Mouse (Mus musculus) bone marrow, adult 2 months (tissue): ENCODE results near the gene Ccdc71. TPM values are rescaled to one million over a fixed set of nuclear protein-coding genes. Genes with fewer than 3 reads are reported as not detected.

ENCODE experiments used
- H3K27ac ChIP-seq: fragments of 200-500 bp; 2 replicates; pipeline ENCODE4 v1.5.1; 2012; ENCODE audit warnings: low read depth, mild to moderate bottlenecking, control low read depth, inconsistent platforms, low read length; ENCODE audit not compliant: control insufficient read depth, poor library complexity, insufficient read depth
- H3K4me1 ChIP-seq: fragments of 200-500 bp; 2 replicates; pipeline ENCODE4 v1.6.1; 2011; ENCODE audit warnings: low read length; ENCODE audit not compliant: control insufficient read depth, insufficient read depth
- H3K4me3 ChIP-seq: fragments of 200-500 bp; replicated peaks from 2 replicates; pipeline ENCODE3; 2011; ENCODE audit warnings: mild to moderate bottlenecking, low read depth, low read length, control low read depth; ENCODE audit not compliant: control insufficient read depth
- CTCF ChIP-seq: fragments of 200-500 bp; IDR thresholded peaks from 2 replicates; pipeline ENCODE4 v1.5.1; 2011; ENCODE audit warnings: low read length, control low read depth; ENCODE audit not compliant: control insufficient read depth, insufficient read depth
- POLR2A ChIP-seq: fragments of 200-500 bp; IDR thresholded peaks from 2 replicates; pipeline ENCODE4 v1.6.1; 2011; ENCODE audit warnings: low read depth, mild to moderate bottlenecking, control low read depth, low read length, borderline replicate concordance; ENCODE audit not compliant: control insufficient read depth
- WGBS: fragments of 180-500 bp; shearing (Covaris S2); methylation state at CpG from one replicate; pipeline ENCODE4 v1.1.7; 2018; 5-methylcytosine and 5-hydroxymethylcytosine counted together
- polyA plus RNA-seq: library from polyadenylated mRNA; stranded (reverse); fragments of >200 nt; gene quantifications from 2 replicates; pipeline ENCODE4 v1.2.4, GENCODE M21; 2011; ENCODE audit warnings: low replicate concordance; ENCODE audit not compliant: missing spikeins, insufficient read depth, insufficient read length

The Ccdc71 gene
- polyA plus RNA-seq, 1 experiment = 12.3 TPM

DNA sequence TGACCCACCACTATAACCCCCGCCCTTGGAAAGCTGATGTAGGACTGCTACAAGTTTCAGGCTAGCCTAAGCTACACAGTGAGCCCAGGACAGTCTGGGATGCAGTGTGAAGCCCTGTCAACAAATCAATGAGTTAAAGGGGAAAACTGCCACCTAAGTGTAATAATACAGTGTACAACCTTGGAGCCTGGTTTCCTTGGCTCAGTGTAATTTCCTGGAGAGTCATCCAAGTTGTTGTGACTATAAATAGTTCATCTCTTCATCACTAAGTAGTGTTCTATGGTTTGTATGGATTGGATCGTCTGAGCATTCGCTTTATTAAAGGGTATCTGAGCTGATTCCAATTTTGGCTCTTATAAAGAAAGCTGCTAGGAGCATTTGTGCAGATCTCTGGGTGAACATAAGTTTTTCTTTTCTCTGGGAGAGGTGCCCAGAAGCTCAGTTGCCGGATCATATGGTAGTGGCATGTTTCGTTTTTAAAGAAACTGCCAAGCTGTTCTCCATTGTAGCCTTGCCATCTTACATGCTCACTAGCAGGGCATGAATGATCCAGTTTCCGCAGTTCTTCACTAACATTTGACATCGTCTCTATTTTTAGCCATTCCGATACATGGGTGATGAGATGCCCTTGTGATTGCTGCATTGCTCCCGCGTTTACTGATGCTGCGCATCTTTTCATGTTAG is 18.9 kb upstream of the Ccdc71 start:
- WGBS = 88% methylated on average over 11 of the region's 11 CpGs
- peaks cover 9% of the 10 kb centered on the region for H3K4me1 ChIP-seq

GRCm38 (mm10) chr9:108445125-108445524 is 15.2 kb upstream of the Ccdc71 start:
- Histone ChIP-seq H3K4me1 (peaks cover 9% of the 10 kb centered on the region), H3K27ac (no peak overlapping the region), H3K4me3 (no peak overlapping the region)
- WGBS = 21% methylated on average over 9 of the region's 9 CpGs
- TF ChIP-seq CTCF (no peak), POLR2A (no peak)

More for the DNA sequence above, 18.9 kb upstream of the Ccdc71 start:
- no peak overlapping the region for H3K4me3 ChIP-seq
- TF ChIP-seq POLR2A = no peak
- no peak for TF ChIP-seq CTCF
- no peak overlapping the region for H3K27ac ChIP-seq

- H3K4me3 ChIP-seq = no peak overlapping the region
- WGBS = 72% methylated on average over 4 of the region's 4 CpGs
- TF ChIP-seq CTCF (no peak), POLR2A (no peak)
- H3K27ac ChIP-seq = no peak overlapping the region
- peaks cover 6% of the 10 kb centered on the region for H3K4me1 ChIP-seq
Measured at GRCm38 (mm10) chr9:108449860-108450259, 10.5 kb upstream of the Ccdc71 start.

DNA sequence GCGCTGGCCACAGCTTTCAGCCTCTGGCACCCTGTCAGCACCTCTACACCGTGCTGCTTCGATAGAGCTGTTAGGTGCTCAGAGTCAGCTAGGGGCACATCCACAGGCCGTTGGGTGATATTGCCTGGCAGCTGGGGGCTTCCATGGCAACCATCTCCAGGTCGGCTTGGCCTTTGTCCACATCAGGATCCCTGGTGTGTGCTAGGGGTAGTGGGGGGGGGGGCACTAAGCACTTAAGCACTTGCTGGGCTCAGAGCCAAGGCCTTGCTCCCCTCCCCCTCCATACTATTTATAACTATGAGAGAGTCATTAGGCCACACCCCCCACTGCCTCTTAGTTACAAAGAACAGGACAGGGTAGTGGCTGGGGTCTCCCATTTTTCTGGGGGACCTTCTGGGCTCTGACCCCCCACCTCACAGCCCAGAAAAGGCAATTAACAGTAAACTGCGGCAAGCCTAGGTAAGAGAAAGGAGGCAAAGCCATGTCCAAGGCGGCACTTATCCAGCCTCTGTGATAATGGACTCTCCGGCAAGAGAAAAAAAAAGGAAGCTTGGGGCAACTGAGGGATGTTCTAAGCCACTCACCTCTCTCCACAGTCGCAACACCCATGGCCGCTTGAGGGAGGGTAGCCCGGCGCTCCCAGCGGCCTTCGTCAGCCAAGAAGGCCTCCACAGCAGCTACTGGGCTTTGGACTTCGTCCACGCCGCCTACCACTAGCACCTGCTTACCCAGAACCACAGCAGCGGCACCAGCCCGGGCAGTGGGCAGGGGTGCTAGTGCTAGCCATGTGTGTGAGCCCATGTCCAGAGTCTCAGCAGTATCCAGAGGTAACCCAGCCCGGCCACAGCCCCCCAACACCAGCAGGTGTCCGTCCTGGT is 9.8 kb upstream of the Ccdc71 start:
- no peak for TF ChIP-seq CTCF
- WGBS = 59% methylated on average over 21 of the region's 21 CpGs
- Histone ChIP-seq H3K4me1 (peaks cover 3% of the 10 kb centered on the region), H3K27ac (peak overlapping the region; percentile 1; the same call in 1 of the 2 replicates), H3K4me3 (no peak overlapping the region)

DNA sequence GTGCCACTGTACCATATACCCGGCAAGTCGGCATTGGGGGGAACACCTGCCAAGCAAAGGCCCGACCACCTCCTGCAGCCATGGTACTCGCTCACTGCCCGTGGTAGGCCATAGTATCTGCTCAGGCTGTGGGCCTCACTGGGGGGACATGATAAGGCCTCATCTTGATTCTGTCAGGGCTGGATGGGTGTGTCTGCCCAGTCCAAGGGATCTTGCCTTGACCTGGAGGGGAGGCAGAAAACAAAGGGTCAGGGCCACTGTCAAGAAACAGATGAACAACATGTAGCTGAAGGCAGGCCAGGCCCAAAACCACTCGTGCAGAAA is 9.2 kb upstream of the Ccdc71 start:
- Histone ChIP-seq H3K4me1 (no peaks in the 10 kb centered on the region), H3K27ac (peak overlapping the region; percentile 1; the same call in 1 of the 2 replicates), H3K4me3 (no peak overlapping the region)
- TF ChIP-seq CTCF = no peak
- no peak for TF ChIP-seq POLR2A
- 68% methylated on average over 6 of the region's 6 CpGs for WGBS

DNA sequence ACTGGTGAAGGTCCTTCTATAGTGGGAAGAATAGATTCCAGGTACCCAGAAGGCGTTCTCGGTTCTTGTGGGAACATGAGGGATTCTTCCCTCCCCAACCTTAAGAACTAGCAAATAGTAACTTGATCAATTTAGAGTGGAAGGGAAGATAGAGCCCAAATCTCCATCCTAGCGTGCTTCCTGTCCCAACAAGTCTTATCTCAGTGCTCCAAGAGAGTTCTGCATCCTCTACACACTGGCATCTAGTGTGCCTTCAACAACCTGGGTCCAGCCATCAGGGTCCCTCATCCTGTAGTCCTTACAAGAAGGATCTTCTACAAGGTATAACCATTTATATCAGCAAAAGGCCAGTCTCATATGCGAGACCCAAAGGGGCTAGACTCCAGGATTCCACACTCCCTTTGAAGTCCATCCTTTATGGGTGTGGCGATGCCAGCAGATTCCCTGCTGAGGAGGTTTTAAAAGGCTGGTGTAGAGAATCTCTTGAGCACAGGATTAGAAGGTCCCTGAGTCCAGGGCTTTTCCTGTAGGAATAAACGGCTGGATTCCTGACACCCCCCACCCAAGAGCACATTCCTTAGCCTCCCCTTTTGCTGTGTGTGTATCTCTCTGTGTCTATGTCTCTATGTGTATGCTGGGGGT is 8.7 kb upstream of the Ccdc71 start:
- WGBS = 64% methylated on average over 6 of the region's 6 CpGs
- TF ChIP-seq CTCF (no peak), POLR2A (no peak)
- H3K4me3 ChIP-seq = no peak overlapping the region
- no peak overlapping the region for H3K27ac ChIP-seq
- H3K4me1 ChIP-seq = no peaks in the 10 kb centered on the region

GRCm38 (mm10) chr9:108452291-108452906 is 7.9 kb upstream of the Ccdc71 start:
- WGBS = 2% methylated on average over 40 of the region's 40 CpGs
- Histone ChIP-seq H3K27ac (no peak overlapping the region; the same call in 1 of the 2 replicates), H3K4me3 (peak overlapping the region; percentile 77), H3K4me1 (no peaks in the 10 kb centered on the region)
- TF ChIP-seq POLR2A (no peak), CTCF (peak; percentile 74)

DNA sequence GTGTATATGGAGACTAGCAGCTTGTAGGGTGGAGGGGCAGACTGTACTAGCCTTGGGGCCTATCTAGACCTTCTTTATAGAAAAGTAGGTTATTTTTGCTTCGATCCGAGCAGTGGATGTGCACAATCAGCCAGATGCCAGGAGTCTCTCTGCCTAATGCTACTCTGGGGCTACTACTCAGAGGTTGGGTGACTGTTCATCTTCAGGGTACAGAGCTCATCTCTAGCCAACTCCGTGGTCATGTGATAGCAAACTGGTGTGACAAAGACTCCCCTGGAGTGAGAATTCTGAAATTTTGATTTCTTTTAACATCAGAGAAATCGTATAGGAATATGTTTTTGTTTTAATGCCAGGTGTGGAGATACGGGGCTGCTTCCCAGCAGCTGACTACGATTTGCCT is 7.4 kb upstream of the Ccdc71 start:
- WGBS = 55% methylated on average over 6 of the region's 6 CpGs
- no peak overlapping the region for H3K4me3 ChIP-seq
- TF ChIP-seq POLR2A (no peak), CTCF (no peak)
- H3K4me1 ChIP-seq = no peaks in the 10 kb centered on the region
- no peak overlapping the region for H3K27ac ChIP-seq
